Mouse (Mus musculus): ENCODE data around the gene Pbx3.

Pbx3 gene

DNA sequence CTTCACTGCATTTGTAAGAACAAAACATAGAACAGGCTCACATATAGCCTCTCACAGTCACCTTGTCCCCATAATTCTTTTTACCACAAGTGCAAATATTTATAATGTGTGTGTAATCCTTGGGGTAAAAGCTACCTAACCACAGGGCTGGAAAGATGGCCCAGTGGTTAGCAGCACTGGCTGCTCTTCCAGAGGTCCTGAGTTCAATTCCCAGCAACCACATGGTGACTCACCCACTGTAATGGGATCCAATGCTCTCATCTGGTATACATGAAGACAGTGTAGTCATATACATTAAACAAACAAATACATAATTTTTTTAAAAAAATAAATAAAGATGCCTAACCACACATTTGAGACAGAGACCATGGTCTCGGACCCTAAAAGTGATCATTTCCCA is 240.2 kb downstream of the Pbx3 start:
- no peak for DNase-seq

DNA sequence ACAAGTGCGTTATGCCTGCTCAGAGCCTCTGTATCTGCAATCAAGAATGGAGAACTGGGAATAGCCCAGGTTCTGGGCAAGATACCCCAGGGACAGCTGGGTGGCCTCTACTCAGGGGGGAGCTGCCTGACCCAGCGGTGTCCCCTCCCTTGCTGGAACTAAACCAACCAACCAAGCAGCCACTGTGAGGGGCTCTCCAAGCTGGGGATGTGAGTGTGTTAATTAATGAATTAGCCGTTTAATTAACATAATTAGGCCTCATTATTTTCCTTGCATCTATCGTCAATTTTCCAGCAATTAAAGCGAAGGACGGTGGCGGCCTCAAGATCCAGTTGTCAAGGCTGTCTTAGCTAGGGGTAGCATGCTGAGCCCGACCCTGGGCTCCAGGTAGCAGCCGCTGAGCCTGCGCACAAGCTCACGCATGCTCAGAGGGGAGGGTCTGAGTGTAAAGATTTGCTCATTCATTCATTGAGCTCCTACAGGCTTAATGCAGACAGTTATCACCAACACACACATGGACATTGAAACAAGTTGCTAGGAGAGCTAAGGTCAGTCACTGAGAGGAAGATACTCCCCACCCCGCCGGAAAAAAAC is 243.2 kb downstream of the Pbx3 start:
- DNase-seq, result no peak

DNA sequence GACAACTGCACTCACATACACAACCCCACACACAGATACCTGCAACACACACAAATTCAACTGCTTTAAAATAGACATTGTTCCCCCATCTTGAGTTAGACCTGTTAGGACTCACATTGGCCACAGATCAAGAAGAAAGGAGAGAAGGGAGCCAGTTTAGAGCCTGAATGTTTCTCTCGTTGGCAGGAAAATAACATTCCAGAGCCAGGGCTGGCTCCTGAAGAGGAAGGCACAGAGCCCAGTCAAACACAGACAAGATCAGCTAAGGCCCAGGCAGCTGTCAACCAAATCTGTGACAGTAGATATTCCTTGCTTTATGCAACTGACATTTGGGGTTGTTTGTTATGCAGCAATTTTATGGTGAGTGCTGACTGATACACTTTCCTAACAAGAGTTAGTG is 245.1 kb downstream of the Pbx3 start:
- DNase-seq, result no peak

DNA sequence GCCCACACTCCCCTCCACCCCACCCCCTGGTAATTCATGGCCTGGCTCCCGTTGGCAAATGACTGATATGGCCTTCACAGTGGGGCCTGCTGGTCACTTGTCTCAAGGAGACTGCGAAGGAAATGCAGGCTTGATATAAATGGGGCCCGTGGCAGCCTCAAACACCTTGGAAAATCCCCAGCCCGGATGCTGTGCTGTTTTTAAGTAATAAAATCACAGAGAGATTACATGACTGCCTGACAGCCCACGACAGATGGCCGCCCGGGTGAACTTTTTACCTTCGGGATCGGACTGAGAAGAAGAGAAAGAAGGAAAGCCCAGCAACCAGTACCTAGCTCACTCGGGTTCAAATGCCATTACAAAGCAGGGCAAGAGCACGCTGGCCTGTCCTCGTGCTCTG is 249.0 kb downstream of the Pbx3 start:
- no peak for DNase-seq
